ENCODE assay signal across 8 mouse cellular contexts in the genomic region with DNA sequence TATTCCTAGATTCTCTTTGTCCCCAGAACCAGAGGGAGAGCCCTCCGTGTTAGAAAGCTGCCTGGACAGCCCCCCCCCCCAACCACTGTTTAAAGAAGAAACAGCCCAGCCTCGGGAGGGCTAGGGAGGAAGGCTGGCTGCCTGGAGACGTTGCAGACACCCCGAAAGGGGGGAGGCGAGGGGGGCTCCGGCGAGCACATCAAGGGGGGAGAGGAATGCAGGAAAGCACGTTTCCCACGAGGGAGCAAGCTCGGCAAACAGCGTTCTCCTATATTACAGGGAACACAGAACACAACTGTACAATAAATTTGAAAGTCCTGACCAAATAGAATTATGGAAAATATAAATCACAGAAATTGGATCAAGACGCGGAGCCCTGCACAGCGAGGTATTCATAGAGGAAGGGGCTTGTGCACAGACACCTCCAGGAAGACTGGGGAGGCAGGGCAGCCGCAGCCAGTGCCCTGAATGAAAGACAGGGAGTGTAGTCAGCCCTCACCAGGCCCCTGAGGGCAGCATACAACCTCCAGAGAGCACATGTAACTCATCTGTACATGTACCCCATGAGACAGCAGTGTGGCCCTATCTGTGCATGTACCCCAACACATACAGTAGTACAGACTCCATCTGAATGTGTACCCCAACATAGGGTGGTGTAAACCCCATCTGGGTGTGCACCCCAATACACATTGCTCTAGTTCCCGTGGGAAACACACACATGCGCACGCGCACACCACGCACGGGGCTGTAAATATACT. TPM values are rescaled to one million over a fixed set of nuclear protein-coding genes. Genes with fewer than 3 reads are reported as not detected.
DNase-seq lines count a peak whose midpoint lies in the region; ATAC-seq and TF ChIP-seq lines count a peak whose summit lies in the region.

No protein-coding gene starts in this region.

- no peaks in the 10 kb centered on the region for H3K27me3 ChIP-seq in heart, embryonic 11.5 days (ENCODE audit: control insufficient read depth, insufficient read depth, low read length)
- H3K27me3 ChIP-seq in hindbrain, embryonic 11.5 days (ENCODE audit: control insufficient read depth, insufficient read depth, low read length): no peaks in the 10 kb centered on the region; the same call in 1 of the 2 replicates
- H3K27me3 ChIP-seq in midbrain, embryonic 10.5 days (ENCODE audit: low read depth, poor library complexity, severe bottlenecking): no peaks in the 10 kb centered on the region

- no peaks in the 10 kb centered on the region for H3K36me3 ChIP-seq in heart, embryonic 11.5 days (ENCODE audit: control insufficient read depth, insufficient read depth, low read length)
- H3K36me3 ChIP-seq in hindbrain, embryonic 11.5 days (ENCODE audit: control insufficient read depth, insufficient read depth, low read length): no peaks in the 10 kb centered on the region
- H3K36me3 ChIP-seq in midbrain, embryonic 10.5 days: no peaks in the 10 kb centered on the region

- intact Hi-C loops in heart, postnatal 10 days (cut with DNase I): no loop called here

- peak overlapping the region; percentile 67 for H3K9ac ChIP-seq in heart, embryonic 11.5 days (ENCODE audit: low read depth, low read length)
- no peak overlapping the region for H3K9ac ChIP-seq in hindbrain, embryonic 11.5 days (ENCODE audit: low read depth, low read length)

- H3K9me3 ChIP-seq in heart, embryonic 11.5 days (replicated peaks; ENCODE audit: control insufficient read depth, low read length): no peaks in the 10 kb centered on the region
- H3K9me3 ChIP-seq in hindbrain, embryonic 11.5 days (ENCODE audit: control insufficient read depth, low read length): no peaks in the 10 kb centered on the region
- no peaks in the 10 kb centered on the region for H3K9me3 ChIP-seq in midbrain, embryonic 10.5 days (replicated peaks)

- 42% methylated on average over 21 of the region's 21 CpGs for WGBS in heart, embryonic 11.5 days (ENCODE audit: insufficient replicate concordance)
- WGBS in hindbrain, embryonic 11.5 days: 46% methylated on average over 21 of the region's 21 CpGs
- WGBS in midbrain, embryonic 10.5 days: 62% methylated on average over 21 of the region's 21 CpGs

- no peak for DNase-seq in heart, postnatal 10 days
- DNase-seq in brain, embryonic 14.5 days (ENCODE audit: low read depth): peak; percentile 50
- DNase-seq in hindbrain, embryonic 11.5 days (ENCODE audit: low spot score): peak; percentile 19
- DNase-seq in midbrain, embryonic 10.5 days (ENCODE audit: low spot score): no peak
- no peak for DNase-seq in right cerebral cortex, adult 18-20 months
- DNase-seq in frontal cortex, postnatal 10 days (ENCODE audit: low spot score in 2 of 2): no peak
- no peak for DNase-seq in spleen, postnatal 4 days (ENCODE audit: low spot score in 2 of 2)

- peak; percentile 52; the same call in 1 of the 2 replicates for ATAC-seq in heart, embryonic 11.5 days (replicated peaks; ENCODE audit: insufficient number of reproducible peaks, low FRiP score, low TSS enrichment)
- no peak for ATAC-seq in hindbrain, embryonic 11.5 days (ENCODE audit: low FRiP score)

- H3K4me2 ChIP-seq in heart, embryonic 11.5 days: peak overlapping the region; percentile 34
- no peak overlapping the region for H3K4me2 ChIP-seq in hindbrain, embryonic 11.5 days (replicated peaks; ENCODE audit: low read depth, low read length)

- H3K4me3 ChIP-seq in heart, embryonic 11.5 days (ENCODE audit: low read depth, low read length): no peak overlapping the region
- H3K4me3 ChIP-seq in hindbrain, embryonic 11.5 days (ENCODE audit: low read depth, low read length): no peak overlapping the region
- no peak overlapping the region for H3K4me3 ChIP-seq in midbrain, embryonic 10.5 days

- TF ChIP-seq CTCF in brain, embryonic 14.5 days (IDR thresholded peaks at IDR 0.05; ENCODE audit: borderline replicate concordance, extremely low read depth, insufficient read depth, insufficient read length): no peak

- H3K4me1 ChIP-seq in heart, embryonic 11.5 days (ENCODE audit: control insufficient read depth, insufficient read depth, low read length): peaks cover 33% of the 10 kb centered on the region
- H3K4me1 ChIP-seq in hindbrain, embryonic 11.5 days (replicated peaks; ENCODE audit: control insufficient read depth, insufficient read depth, low read length): no peaks in the 10 kb centered on the region; the same call in 1 of the 2 replicates
- peaks cover 17% of the 10 kb centered on the region for H3K4me1 ChIP-seq in midbrain, embryonic 10.5 days

- peak overlapping the region; percentile 78 for H3K27ac ChIP-seq in heart, embryonic 11.5 days (ENCODE audit: low read depth, low read length)
- H3K27ac ChIP-seq in hindbrain, embryonic 11.5 days (ENCODE audit: low read depth, low read length): peak overlapping the region; percentile 63
- H3K27ac ChIP-seq in midbrain, embryonic 10.5 days (replicated peaks): peak overlapping the region; percentile 82

- TF ChIP-seq POLR2A in brain, embryonic 14.5 days (IDR thresholded peaks at IDR 0.05; ENCODE audit: borderline replicate concordance, extremely low read depth, insufficient read depth, insufficient read length, poor library complexity, severe bottlenecking): no peak

RNA-seq across cellular contexts. Expression of a gene that starts 16.1 kb away (rescaled TPM):
- polyA plus RNA-seq in heart, embryonic 11.5 days (2014; fragmentation: Nextera tagmentation; extraction: Ambion mirVana): 15.4 and 19.3 TPM in 2 replicates
- total RNA-seq in heart, postnatal 10 days (2021): 10 to 100 TPM in 1 of 2 experiments, 1 to 10 TPM in 1; 4.1 to 19.3 TPM
- polyA plus RNA-seq in brain, embryonic 14.5 days (2012; rRNA removed): 80.2 and 111 TPM in 2 replicates
- polyA plus RNA-seq in hindbrain, embryonic 11.5 days (2014; fragmentation: Nextera tagmentation; extraction: Ambion mirVana): 13.5 and 13.9 TPM in 2 replicates
- 15.8 and 20.3 TPM in 2 replicates for polyA plus RNA-seq in midbrain, embryonic 10.5 days (2016; fragmentation: Nextera tagmentation; extraction: Ambion mirVana)

RNA-seq across cellular contexts. Expression of a gene that starts 17.8 kb away (rescaled TPM):
- 16.0 and 16.3 TPM in 2 replicates for polyA plus RNA-seq in heart, embryonic 11.5 days (2014; fragmentation: Nextera tagmentation; extraction: Ambion mirVana)
- 1 to 10 TPM in 1 of 2 experiments, under 1 TPM in 1; 0.67 to 1.8 TPM for total RNA-seq in heart, postnatal 10 days (2021)
- polyA plus RNA-seq in brain, embryonic 14.5 days (2012; rRNA removed): 0.68 and 1.9 TPM in 2 replicates
- 1.7 and 1.9 TPM in 2 replicates for polyA plus RNA-seq in hindbrain, embryonic 11.5 days (2014; fragmentation: Nextera tagmentation; extraction: Ambion mirVana)
- polyA plus RNA-seq in midbrain, embryonic 10.5 days (2016; fragmentation: Nextera tagmentation; extraction: Ambion mirVana): 1.9 TPM in 2 replicates

RNA-seq across cellular contexts. Expression of a gene that starts 55.8 kb away (rescaled TPM):
- polyA plus RNA-seq in heart, embryonic 11.5 days (2014; fragmentation: Nextera tagmentation; extraction: Ambion mirVana): 31.4 and 32.1 TPM in 2 replicates
- 100 to 1,000 TPM; 111 to 116 TPM for total RNA-seq in heart, postnatal 10 days (2021)
- polyA plus RNA-seq in brain, embryonic 14.5 days (2012; rRNA removed): 6.2 and 7.6 TPM in 2 replicates
- polyA plus RNA-seq in hindbrain, embryonic 11.5 days (2014; fragmentation: Nextera tagmentation; extraction: Ambion mirVana): 16.1 and 18.7 TPM in 2 replicates
- 14.2 and 15.0 TPM in 2 replicates for polyA plus RNA-seq in midbrain, embryonic 10.5 days (2016; fragmentation: Nextera tagmentation; extraction: Ambion mirVana)

Comparison
In these comparisons a context has a peak if more than half of its experiments do, and no peak if none do; other contexts are left out.
1. DNase-seq: peak in brain, embryonic 14.5 days (single experiment) and hindbrain, embryonic 11.5 days (single experiment); none in heart, postnatal 10 days (0 of 2), midbrain, embryonic 10.5 days (single experiment), right cerebral cortex, adult 18-20 months (single experiment), frontal cortex, postnatal 10 days (0 of 2) and spleen, postnatal 4 days (0 of 2).
2. Peak in every context shown above with its lines, with median percentiles within 50 percentile points of each other: H3K27ac ChIP-seq.